18 mouse cellular contexts compared by ENCODE assay signal in genomic region chr12:54335509-54335908, GRCm38 (mm10).
DNase-seq lines count a peak whose midpoint lies in the region; ATAC-seq lines count a peak whose summit lies in the region.
"Had no signal": no experiment of that assay in that cellular context is flagged by ENCODE, and none has a peak within 500 bp of the region (broad histone marks: within the 10 kb centered on the region; RNA-seq: fewer than 3 reads in every experiment).

No protein-coding gene starts in this region.

- H3K27ac ChIP-seq in hindbrain, embryonic 14.5 days: peak overlapping the region; percentile 75
- no peak overlapping the region for H3K27ac ChIP-seq in hindbrain, embryonic 10.5 days
- H3K27ac ChIP-seq in forebrain, embryonic 14.5 days (ENCODE audit: low read depth, low read length): peak overlapping the region; percentile 45; the same call in 1 of the 2 replicates
- H3K27ac ChIP-seq in midbrain, embryonic 12.5 days (replicated peaks): peak overlapping the region; percentile 60
- peak overlapping the region; percentile 52; the same call in 1 of the 2 replicates for H3K27ac ChIP-seq in neural tube, embryonic 15.5 days (replicated peaks)

- H3K9me3 ChIP-seq in hindbrain, embryonic 14.5 days (ENCODE audit: control insufficient read depth, low read length): no peaks in the 10 kb centered on the region
- no peaks in the 10 kb centered on the region for H3K9me3 ChIP-seq in hindbrain, embryonic 10.5 days
- no peaks in the 10 kb centered on the region for H3K9me3 ChIP-seq in forebrain, embryonic 14.5 days (replicated peaks; ENCODE audit: control insufficient read depth, low read length)
- H3K9me3 ChIP-seq in midbrain, embryonic 12.5 days: no peaks in the 10 kb centered on the region
- no peaks in the 10 kb centered on the region for H3K9me3 ChIP-seq in neural tube, embryonic 15.5 days (replicated peaks)
- H3K9me3 ChIP-seq: megakaryocyte, embryonic 14.5 days had no signal

- no peak overlapping the region for H3K4me3 ChIP-seq in hindbrain, embryonic 14.5 days (replicated peaks; ENCODE audit: low read length)
- no peak overlapping the region for H3K4me3 ChIP-seq in hindbrain, embryonic 10.5 days
- no peak overlapping the region for H3K4me3 ChIP-seq in forebrain, embryonic 14.5 days (ENCODE audit: low read depth, low read length)
- no peak overlapping the region for H3K4me3 ChIP-seq in midbrain, embryonic 12.5 days
- no peak overlapping the region for H3K4me3 ChIP-seq in neural tube, embryonic 15.5 days (replicated peaks)
- H3K4me3 ChIP-seq: megakaryocyte, embryonic 14.5 days; myocyte had no signal

- 7% methylated on average over 2 of the region's 2 CpGs for WGBS in hindbrain, embryonic 14.5 days
- 9% methylated on average over 2 of the region's 2 CpGs for WGBS in hindbrain, embryonic 10.5 days
- WGBS in forebrain, embryonic 14.5 days: 2% methylated on average over 2 of the region's 2 CpGs
- 2% methylated on average over 2 of the region's 2 CpGs for WGBS in midbrain, embryonic 12.5 days
- 12% methylated on average over 2 of the region's 2 CpGs for WGBS in neural tube, embryonic 15.5 days

- no peak for ATAC-seq in hindbrain, embryonic 14.5 days (ENCODE audit: low FRiP score)
- peak; percentile 37; the same call in 1 of the 2 replicates for ATAC-seq in forebrain, embryonic 14.5 days
- ATAC-seq in midbrain, embryonic 12.5 days (ENCODE audit: low FRiP score, low read depth): peak; percentile 65; the same call in 1 of the 2 replicates
- no peak for ATAC-seq in neural tube, embryonic 15.5 days (ENCODE audit: low FRiP score)
- ATAC-seq in erythroblast, adult 5-6 weeks (replicated peaks; ENCODE audit: low FRiP score, poor library complexity, severe bottlenecking): no peak

- H3K4me1 ChIP-seq in hindbrain, embryonic 14.5 days (replicated peaks; ENCODE audit: control insufficient read depth, insufficient read depth, low read length): peaks cover 17% of the 10 kb centered on the region; the same call in 1 of the 2 replicates
- H3K4me1 ChIP-seq in hindbrain, embryonic 10.5 days (replicated peaks): peaks cover 4% of the 10 kb centered on the region; the same call in 1 of the 2 replicates
- H3K4me1 ChIP-seq in forebrain, embryonic 14.5 days (ENCODE audit: control insufficient read depth, insufficient read depth, low read length): peaks cover 14% of the 10 kb centered on the region
- peaks cover 15% of the 10 kb centered on the region for H3K4me1 ChIP-seq in midbrain, embryonic 12.5 days
- peaks cover 13% of the 10 kb centered on the region for H3K4me1 ChIP-seq in neural tube, embryonic 15.5 days

- H3K36me3 ChIP-seq in hindbrain, embryonic 14.5 days (replicated peaks; ENCODE audit: control insufficient read depth, insufficient read depth): no peaks in the 10 kb centered on the region
- H3K36me3 ChIP-seq in hindbrain, embryonic 10.5 days: no peaks in the 10 kb centered on the region
- no peaks in the 10 kb centered on the region for H3K36me3 ChIP-seq in forebrain, embryonic 14.5 days (ENCODE audit: control insufficient read depth, insufficient read depth, low read length)
- H3K36me3 ChIP-seq in midbrain, embryonic 12.5 days: no peaks in the 10 kb centered on the region
- no peaks in the 10 kb centered on the region for H3K36me3 ChIP-seq in neural tube, embryonic 15.5 days

- H3K9ac ChIP-seq in hindbrain, embryonic 14.5 days: no peak overlapping the region
- no peak overlapping the region for H3K9ac ChIP-seq in forebrain, embryonic 14.5 days (ENCODE audit: low read length)
- no peak overlapping the region for H3K9ac ChIP-seq in midbrain, embryonic 12.5 days (replicated peaks)
- no peak overlapping the region for H3K9ac ChIP-seq in neural tube, embryonic 15.5 days (replicated peaks)

- no peak for DNase-seq in hindbrain, embryonic 14.5 days (ENCODE audit: low spot score)
- no peak for DNase-seq in hindbrain, embryonic 10.5 days (ENCODE audit: low spot score)
- peak; percentile 35 for DNase-seq in forebrain, embryonic 14.5 days (ENCODE audit: low spot score)
- DNase-seq in thymus, postnatal 4 days: no peak
- DNase-seq: adrenal gland, adult 2 months; cerebellum, adult 8-10 months; gastrocnemius, postnatal 10 days; heart, adult 18-20 months; heart, postnatal 36 days; kidney, postnatal 36 days; lung, adult 18-20 months; lung, postnatal 14 days had no signal

- no peak overlapping the region for H3K4me2 ChIP-seq in hindbrain, embryonic 14.5 days (replicated peaks)
- peak overlapping the region; percentile 17; the same call in 1 of the 2 replicates for H3K4me2 ChIP-seq in forebrain, embryonic 14.5 days (ENCODE audit: low read length)
- no peak overlapping the region for H3K4me2 ChIP-seq in midbrain, embryonic 12.5 days (replicated peaks)
- H3K4me2 ChIP-seq in neural tube, embryonic 15.5 days: no peak overlapping the region
- H3K4me2 ChIP-seq: liver, embryonic 11.5 days had no signal

- no peaks in the 10 kb centered on the region for H3K27me3 ChIP-seq in hindbrain, embryonic 14.5 days (ENCODE audit: control insufficient read depth, insufficient read depth, low read length)
- no peaks in the 10 kb centered on the region for H3K27me3 ChIP-seq in hindbrain, embryonic 10.5 days (ENCODE audit: insufficient read depth, poor library complexity, severe bottlenecking)
- no peaks in the 10 kb centered on the region for H3K27me3 ChIP-seq in forebrain, embryonic 14.5 days (replicated peaks; ENCODE audit: control insufficient read depth, insufficient read depth, low read length)
- H3K27me3 ChIP-seq in midbrain, embryonic 12.5 days: peaks cover 6% of the 10 kb centered on the region
- H3K27me3 ChIP-seq in neural tube, embryonic 15.5 days (replicated peaks): no peaks in the 10 kb centered on the region

Comparison
In these comparisons a context has a peak if more than half of its experiments do, and no peak if none do; other contexts are left out.
1. ATAC-seq: peak in forebrain, embryonic 14.5 days (single experiment) and midbrain, embryonic 12.5 days (single experiment); none in hindbrain, embryonic 14.5 days (single experiment), neural tube, embryonic 15.5 days (single experiment) and erythroblast, adult 5-6 weeks (single experiment).